Mouse (Mus musculus): ENCODE results near the gene AC124502.3. TPM values are rescaled to one million over a fixed set of nuclear protein-coding genes. Genes with fewer than 3 reads are reported as not detected.
"Not testable (repeated sequence)": the region's sequence is repeated elsewhere in the genome, so short reads cannot be mapped to it uniquely, and the experiment has no call there.

Gene AC124502.3
- total RNA-seq (2021), result under 1 TPM; 0.46 to 0.59 TPM
- long read RNA-seq, experiment 1, partial matches to known transcripts, result 1 of 4 reads
- long read RNA-seq, experiment 1, other reads (novel, unspliced or antisense), result 2 of 4 reads
- long read RNA-seq, experiment 2, partial matches to known transcripts, result 0 of 1 reads
- long read RNA-seq, experiment 2, other reads (novel, unspliced or antisense), result 1 of 1 reads

- Histone ChIP-seq H3K27ac (peak within 1 kb of the TSS; percentile 94), H3K4me3 (peak within 1 kb of the TSS; percentile 84)
- TF ChIP-seq CTCF (IDR thresholded peaks at IDR 0.05), result peak; percentile 42
- DNase-seq, result peak; percentile 95
- intact Hi-C loops (cut with DNase I), result no loop called here
Observed at GRCm38 (mm10) chr19:5038709-5039156, at the start of gene AC124502.3, which contains the start of gene B4gat1. Gene AC124502.3, plus strand, starts transcription at chr19:5038891. Gene B4gat1, plus strand, starts transcription at chr19:5038826.

- no peak; the same call in 1 of the 2 replicates for TF ChIP-seq CTCF (IDR thresholded peaks at IDR 0.05)
- Histone ChIP-seq H3K4me3 (no peak overlapping the region), H3K27ac (no peak overlapping the region)
- intact Hi-C loops (cut with DNase I), result no loop called here
- DNase-seq, result peak; percentile 93
Observed at GRCm38 (mm10) chr19:4989013-4989412, 49.7 kb upstream of the AC124502.3 start.

GRCm38 (mm10) chr19:4989434-4990255 is 49.0 kb upstream of the AC124502.3 start:
- no peak for TF ChIP-seq CTCF (IDR thresholded peaks at IDR 0.05)
- Histone ChIP-seq H3K27ac (no peak overlapping the region), H3K4me3 (no peak overlapping the region)
- DNase-seq, result no peak
- intact Hi-C loops (cut with DNase I), result no loop called here

- H3K27ac ChIP-seq, result no peak within 1 kb of the TSS
- no peak within 1 kb of the TSS for H3K4me3 ChIP-seq
- no peak for TF ChIP-seq CTCF (IDR thresholded peaks at IDR 0.05)
- no peak for DNase-seq
- intact Hi-C loops (cut with DNase I), result no loop called here
Observed at GRCm38 (mm10) chr19:4990256-4990625, 48.5 kb upstream of the AC124502.3 start, which contains the start of gene Npas4. Gene Npas4, minus strand, starts transcription at chr19:4990316.

GRCm38 (mm10) chr19:4990716-4991115 is 48.0 kb upstream of the AC124502.3 start:
- no peak overlapping the region for H3K27ac ChIP-seq
- no peak for DNase-seq
- no peak for TF ChIP-seq CTCF (IDR thresholded peaks at IDR 0.05)
- intact Hi-C loops (cut with DNase I), result no loop called here
- H3K4me3 ChIP-seq, result no peak overlapping the region

- H3K4me3 ChIP-seq, result no peak overlapping the region
- peak; percentile 31 for DNase-seq
- no peak for TF ChIP-seq CTCF (IDR thresholded peaks at IDR 0.05)
- peak overlapping the region; percentile 32; the same call in 1 of the 2 replicates for H3K27ac ChIP-seq
- intact Hi-C loops (cut with DNase I), result no loop called here
Observed at GRCm38 (mm10) chr19:4992371-4992770, 46.3 kb upstream of the AC124502.3 start.

GRCm38 (mm10) chr19:4992904-4993303 is 45.8 kb upstream of the AC124502.3 start:
- Histone ChIP-seq H3K27ac (peak overlapping the region; percentile 32; the same call in 1 of the 2 replicates), H3K4me3 (no peak overlapping the region)
- TF ChIP-seq CTCF (IDR thresholded peaks at IDR 0.05), result peak; percentile 23
- DNase-seq, result peak; percentile 92
- intact Hi-C loops (cut with DNase I), result no loop called here

- TF ChIP-seq CTCF (IDR thresholded peaks at IDR 0.05), result no peak
- DNase-seq, result no peak
- Histone ChIP-seq H3K4me3 (no peak overlapping the region; the same call in 1 of the 2 replicates), H3K27ac (peak overlapping the region; percentile 76; the same call in 1 of the 2 replicates)
- intact Hi-C loops (cut with DNase I), result no loop called here
Observed at GRCm38 (mm10) chr19:4994043-4994442, 44.6 kb upstream of the AC124502.3 start.

- Histone ChIP-seq H3K4me3 (no peak overlapping the region), H3K27ac (no peak overlapping the region)
- TF ChIP-seq CTCF (IDR thresholded peaks at IDR 0.05), result no peak
- intact Hi-C loops (cut with DNase I), result no loop called here
- DNase-seq, result no peak
Observed at GRCm38 (mm10) chr19:4999445-5000140, 39.1 kb upstream of the AC124502.3 start.

GRCm38 (mm10) chr19:5001666-5002406 is 36.9 kb upstream of the AC124502.3 start:
- peak overlapping the region; percentile 48 for H3K4me3 ChIP-seq
- H3K27ac ChIP-seq, result no peak overlapping the region
- TF ChIP-seq CTCF (IDR thresholded peaks at IDR 0.05), result peak; percentile 87
- intact Hi-C loops (cut with DNase I), result loop anchor here (1.0 to 2.0 kb wide), 2 partner anchors 21 to 247 kb away; no protein-coding TSS in a partner anchor
- DNase-seq, result peak; percentile 79

GRCm38 (mm10) chr19:5003644-5004043 is 35.0 kb upstream of the AC124502.3 start:
- DNase-seq, H3K4me3 ChIP-seq, H3K27ac ChIP-seq: not testable (repeated sequence)
- TF ChIP-seq CTCF (IDR thresholded peaks at IDR 0.05), result peak; percentile 5; the same call in 1 of the 2 replicates
- intact Hi-C loops (cut with DNase I), result loop anchor here (2.0 kb wide), 1 partner anchor 249 kb away; no protein-coding TSS in a partner anchor

- TF ChIP-seq CTCF (IDR thresholded peaks at IDR 0.05), result no peak
- DNase-seq, result peak; percentile 2
Observed at GRCm38 (mm10) chr19:5004925-5005324, 33.8 kb upstream of the AC124502.3 start.

More at GRCm38 (mm10) chr19:5004925-5005324, 33.8 kb upstream of the AC124502.3 start:
- Histone ChIP-seq H3K4me3 (no peak overlapping the region), H3K27ac (no peak overlapping the region)
- intact Hi-C loops (cut with DNase I), result no loop called here

Data from gastrocnemius, adult 2 months (tissue).